Mouse (Mus musculus): ENCODE measurements at regions not wholly inside any gene's neighbourhood (a gene's known extent, or its start where the extent isn't known, plus 50 kb on each side); places are given as distances from the start of the nearest gene placed in this dataset.

GRCm38 (mm10) chr16:39751748-39752147, 232.4 kb upstream of the Lsamp start:
- H3K27me3 ChIP-seq (replicated peaks): no peaks in the 10 kb centered on the region

GRCm38 (mm10) chr16:39801063-39801462, 183.1 kb upstream of the Lsamp start:
- WGBS: 29% methylated on average over 3 of the region's 3 CpGs
- H3K9ac ChIP-seq: no peak overlapping the region
- H3K4me1 ChIP-seq: no peaks in the 10 kb centered on the region
- H3K9me3 ChIP-seq: no peaks in the 10 kb centered on the region
- H3K27me3 ChIP-seq (replicated peaks): no peaks in the 10 kb centered on the region
- no peak overlapping the region for H3K4me3 ChIP-seq
- ATAC-seq (replicated peaks): peak; percentile 50; the same call in 1 of the 2 replicates
- no peaks in the 10 kb centered on the region for H3K36me3 ChIP-seq (replicated peaks)
- no peak overlapping the region for H3K4me2 ChIP-seq
- H3K27ac ChIP-seq: no peak overlapping the region

More at GRCm38 (mm10) chr16:39751748-39752147, 232.4 kb upstream of the Lsamp start:
- no peak overlapping the region for H3K27ac ChIP-seq
- ATAC-seq (replicated peaks): no peak
- no peak overlapping the region for H3K4me2 ChIP-seq
- H3K9ac ChIP-seq: no peak overlapping the region
- H3K4me3 ChIP-seq: no peak overlapping the region
- 84% methylated on average over 2 of the region's 2 CpGs for WGBS
- no peaks in the 10 kb centered on the region for H3K4me1 ChIP-seq
- H3K36me3 ChIP-seq (replicated peaks): no peaks in the 10 kb centered on the region
- H3K9me3 ChIP-seq: no peaks in the 10 kb centered on the region

GRCm38 (mm10) chr16:39820131-39820530, 164.0 kb upstream of the Lsamp start:
- no peak overlapping the region for H3K4me3 ChIP-seq
- no peak for ATAC-seq (replicated peaks)
- no peaks in the 10 kb centered on the region for H3K4me1 ChIP-seq
- no peaks in the 10 kb centered on the region for H3K9me3 ChIP-seq
- no peak overlapping the region for H3K4me2 ChIP-seq
- no peak overlapping the region for H3K9ac ChIP-seq
- H3K27ac ChIP-seq: no peak overlapping the region
- no peaks in the 10 kb centered on the region for H3K36me3 ChIP-seq (replicated peaks)
- no peaks in the 10 kb centered on the region for H3K27me3 ChIP-seq (replicated peaks)

- H3K4me3 ChIP-seq: no peak overlapping the region
- H3K4me2 ChIP-seq: no peak overlapping the region
- no peaks in the 10 kb centered on the region; the same call in 1 of the 2 replicates for H3K4me1 ChIP-seq
- no peak overlapping the region for H3K9ac ChIP-seq
- H3K27ac ChIP-seq: no peak overlapping the region
- ATAC-seq (replicated peaks): no peak
- WGBS: 14% methylated on average over 3 of the region's 3 CpGs
- H3K9me3 ChIP-seq: no peaks in the 10 kb centered on the region
- H3K36me3 ChIP-seq (replicated peaks): no peaks in the 10 kb centered on the region
- no peaks in the 10 kb centered on the region for H3K27me3 ChIP-seq (replicated peaks)
These were observed 149.9 kb upstream of the Lsamp start for GRCm38 (mm10) chr16:39834241-39834640.

- Histone ChIP-seq H3K4me1 (no peaks in the 10 kb centered on the region), H3K27ac (no peak overlapping the region), H3K27me3 (replicated peaks) (no peaks in the 10 kb centered on the region), H3K4me2 (no peak overlapping the region), H3K4me3 (no peak overlapping the region), H3K9me3 (no peaks in the 10 kb centered on the region), H3K9ac (no peak overlapping the region), H3K36me3 (replicated peaks) (no peaks in the 10 kb centered on the region)
- no peak for ATAC-seq (replicated peaks)
- 67% methylated on average over 5 of the region's 5 CpGs for WGBS
These were observed 102.6 kb upstream of the Lsamp start for GRCm38 (mm10) chr16:39881525-39881924.

- Histone ChIP-seq H3K27me3 (replicated peaks) (no peaks in the 10 kb centered on the region), H3K4me3 (no peak overlapping the region), H3K9ac (no peak overlapping the region), H3K9me3 (no peaks in the 10 kb centered on the region), H3K36me3 (replicated peaks) (no peaks in the 10 kb centered on the region), H3K4me1 (no peaks in the 10 kb centered on the region), H3K4me2 (no peak overlapping the region), H3K27ac (no peak overlapping the region)
- no peak for ATAC-seq (replicated peaks)
- WGBS: 83% methylated on average over 1 of the region's 1 CpGs
These were observed 96.2 kb upstream of the Lsamp start for GRCm38 (mm10) chr16:39887944-39888343.
